Mouse (Mus musculus) liver, embryonic 13.5 days (tissue): ENCODE data around the gene Rnf19b. TPM values are rescaled to one million over a fixed set of nuclear protein-coding genes. Genes with fewer than 3 reads are reported as not detected.

ENCODE experiments used
- ATAC-seq: fragments of 200-750 bp; cut with Nextera tagmentation; 2 replicates; pipeline ENCODE4 v1.8.0; 2017; ENCODE audit warnings: low read depth, mild to moderate bottlenecking, moderate number of reproducible peaks, moderate library complexity
- DNase-seq: peaks from one replicate; pipeline ENCODE4 v3.0.0; 2022
- H3K27ac ChIP-seq: fragments of 300-500 bp; sonication (generic); 2 replicates; pipeline ENCODE4 v1.5.1; 2015; ENCODE audit warnings: moderate library complexity, mild to moderate bottlenecking, inconsistent platforms
- H3K27me3 ChIP-seq: fragments of 300-500 bp; sonication (generic); 2 replicates; pipeline ENCODE4 v1.6.1; 2015; ENCODE audit warnings: mild to moderate bottlenecking, inconsistent platforms
- H3K36me3 ChIP-seq: fragments of 300-500 bp; sonication (generic); 2 replicates; pipeline ENCODE4 v1.6.1; 2015; ENCODE audit warnings: mild to moderate bottlenecking, inconsistent platforms
- H3K4me1 ChIP-seq: fragments of 300-500 bp; sonication (generic); replicated peaks from 2 replicates; pipeline ENCODE4 v1.6.1; 2015; ENCODE audit warnings: inconsistent platforms
- H3K4me2 ChIP-seq: fragments of 300-500 bp; sonication (generic); 2 replicates; pipeline ENCODE4 v1.6.1; 2015; ENCODE audit warnings: inconsistent platforms, mild to moderate bottlenecking, moderate library complexity
- H3K4me3 ChIP-seq: fragments of 300-500 bp; sonication (generic); replicated peaks from 2 replicates; pipeline ENCODE4 v1.5.1; 2015; ENCODE audit warnings: mild to moderate bottlenecking, inconsistent platforms
- H3K9ac ChIP-seq: fragments of 300-500 bp; sonication (generic); 2 replicates; pipeline ENCODE4 v1.6.1; 2015; ENCODE audit warnings: mild to moderate bottlenecking, inconsistent platforms
- H3K9me3 ChIP-seq: fragments of 300-500 bp; sonication (generic); replicated peaks from 2 replicates; pipeline ENCODE4 v1.6.1; 2016; ENCODE audit warnings: inconsistent platforms
- WGBS: fragments of 180-500 bp; shearing (Covaris S2); methylation state at CpG from one replicate; pipeline ENCODE4 v1.1.7; 2015; ENCODE audit not compliant: insufficient replicate concordance; 5-methylcytosine and 5-hydroxymethylcytosine counted together
- polyA plus RNA-seq: library from polyadenylated mRNA; unstranded; fragments of >200 nt; fragmentation: Nextera tagmentation; extraction: Ambion mirVana; gene quantifications from 2 replicates; pipeline ENCODE4 v1.2.1, GENCODE M21; 2015

Gene Rnf19b
- polyA plus RNA-seq, 1 experiment from 2014 or later, result 4.8 TPM

DNA sequence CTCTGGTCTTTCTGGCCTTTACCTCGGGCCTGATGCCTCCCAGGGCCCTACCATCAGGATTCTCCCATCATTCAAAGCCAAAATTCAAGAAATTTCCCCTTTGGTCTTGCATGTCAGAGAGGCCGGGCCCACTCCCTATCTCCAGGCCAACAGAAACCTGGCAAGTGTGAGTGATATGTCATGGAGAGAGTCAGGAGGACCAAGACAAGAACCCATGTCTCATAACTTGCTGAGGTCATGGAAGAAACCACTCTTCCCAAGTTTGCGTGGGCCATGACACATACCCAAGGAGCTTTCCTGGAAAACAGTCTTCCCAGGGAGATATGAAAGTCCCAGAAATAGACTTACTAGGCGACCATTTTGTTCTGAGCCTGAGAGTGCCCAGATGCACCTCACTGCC lies 36.2 kb upstream of the Rnf19b start:
- no peak overlapping the region for H3K4me3 ChIP-seq
- peaks cover 16% of the 10 kb centered on the region for H3K4me1 ChIP-seq
- H3K36me3 ChIP-seq, result no peaks in the 10 kb centered on the region
- no peaks in the 10 kb centered on the region for H3K9me3 ChIP-seq
- no peak for DNase-seq
- no peak overlapping the region for H3K27ac ChIP-seq
- 42% methylated on average over 4 of the region's 4 CpGs for WGBS
- ATAC-seq, result no peak
- no peak overlapping the region for H3K9ac ChIP-seq
- no peak overlapping the region for H3K4me2 ChIP-seq
- peaks cover 4% of the 10 kb centered on the region for H3K27me3 ChIP-seq

DNA sequence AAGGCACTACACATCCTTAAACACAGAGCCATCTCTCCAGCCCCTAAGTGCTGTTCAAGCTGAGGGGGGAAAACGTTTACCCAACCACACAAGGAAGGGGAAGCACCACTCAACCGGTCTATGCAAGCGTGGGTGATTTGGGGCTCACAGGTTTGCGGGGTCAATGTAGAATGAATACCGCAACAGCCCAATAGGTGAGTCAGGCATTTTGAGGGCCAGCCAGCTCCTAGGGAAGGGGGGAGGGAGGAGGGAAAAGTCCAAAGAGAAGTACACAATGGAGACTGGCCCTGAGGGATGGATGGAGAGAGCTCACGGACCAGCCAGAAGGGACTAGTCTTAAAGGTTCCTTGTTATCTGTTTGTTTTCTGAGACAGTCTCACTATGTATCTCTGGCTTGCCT lies 34.2 kb upstream of the Rnf19b start:
- 66% methylated on average over 6 of the region's 6 CpGs for WGBS
- Histone ChIP-seq H3K4me2 (no peak overlapping the region), H3K4me1 (peaks cover 16% of the 10 kb centered on the region), H3K36me3 (no peaks in the 10 kb centered on the region), H3K9me3 (no peaks in the 10 kb centered on the region), H3K4me3 (no peak overlapping the region), H3K9ac (no peak overlapping the region), H3K27ac (no peak overlapping the region), H3K27me3 (peaks cover 4% of the 10 kb centered on the region)
- DNase-seq (no peak), ATAC-seq (no peak)

GRCm38 (mm10) chr4:129024775-129025174 lies 33.3 kb upstream of the Rnf19b start:
- DNase-seq (no peak), ATAC-seq (peak; percentile 84)
- Histone ChIP-seq H3K4me3 (no peak overlapping the region), H3K27me3 (peaks cover 4% of the 10 kb centered on the region), H3K4me1 (peaks cover 16% of the 10 kb centered on the region), H3K9me3 (no peaks in the 10 kb centered on the region), H3K36me3 (no peaks in the 10 kb centered on the region), H3K4me2 (no peak overlapping the region), H3K27ac (peak overlapping the region; percentile 24), H3K9ac (no peak overlapping the region)
- 24% methylated on average over 6 of the region's 6 CpGs for WGBS

- no peaks in the 10 kb centered on the region for H3K9me3 ChIP-seq
- peaks cover 16% of the 10 kb centered on the region for H3K4me1 ChIP-seq
- peaks cover 4% of the 10 kb centered on the region; the same call in 1 of the 2 replicates for H3K27me3 ChIP-seq
- WGBS, result 78% methylated on average over 3 of the region's 3 CpGs
- no peak for ATAC-seq
- no peak for DNase-seq
- H3K36me3 ChIP-seq, result no peaks in the 10 kb centered on the region
- no peak overlapping the region for H3K9ac ChIP-seq
- H3K4me2 ChIP-seq, result no peak overlapping the region
- no peak overlapping the region for H3K27ac ChIP-seq
- H3K4me3 ChIP-seq, result no peak overlapping the region
Observed at GRCm38 (mm10) chr4:129025707-129026106, 32.4 kb upstream of the Rnf19b start.

DNA sequence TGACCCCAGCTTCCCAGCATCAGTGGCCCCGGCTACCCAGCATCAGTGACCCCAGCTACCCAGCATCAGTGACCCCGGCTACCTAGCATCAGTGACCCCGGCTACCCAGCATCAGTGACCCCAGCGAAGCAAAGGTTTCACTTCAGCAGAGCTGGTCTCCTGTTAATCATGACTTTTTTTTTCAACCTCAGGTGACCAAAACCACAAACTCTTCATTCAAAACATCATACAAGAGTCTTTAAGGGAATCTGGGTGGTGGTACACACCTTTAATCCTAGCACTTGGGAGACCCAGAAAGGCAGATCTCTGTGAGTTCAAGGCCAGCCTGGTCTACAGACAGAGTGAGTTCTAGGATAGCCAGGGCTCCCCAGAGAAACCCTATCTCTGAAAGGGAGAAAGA lies 27.3 kb upstream of the Rnf19b start:
- Histone ChIP-seq H3K36me3 (no peaks in the 10 kb centered on the region), H3K9ac (no peak overlapping the region), H3K27ac (no peak overlapping the region), H3K4me2 (no peak overlapping the region), H3K4me1 (peaks cover 32% of the 10 kb centered on the region), H3K4me3 (no peak overlapping the region), H3K27me3 (peaks cover 7% of the 10 kb centered on the region; the same call in 1 of the 2 replicates), H3K9me3 (no peaks in the 10 kb centered on the region)
- ATAC-seq (no peak), DNase-seq (no peak)
- 74% methylated on average over 4 of the region's 4 CpGs for WGBS

DNA sequence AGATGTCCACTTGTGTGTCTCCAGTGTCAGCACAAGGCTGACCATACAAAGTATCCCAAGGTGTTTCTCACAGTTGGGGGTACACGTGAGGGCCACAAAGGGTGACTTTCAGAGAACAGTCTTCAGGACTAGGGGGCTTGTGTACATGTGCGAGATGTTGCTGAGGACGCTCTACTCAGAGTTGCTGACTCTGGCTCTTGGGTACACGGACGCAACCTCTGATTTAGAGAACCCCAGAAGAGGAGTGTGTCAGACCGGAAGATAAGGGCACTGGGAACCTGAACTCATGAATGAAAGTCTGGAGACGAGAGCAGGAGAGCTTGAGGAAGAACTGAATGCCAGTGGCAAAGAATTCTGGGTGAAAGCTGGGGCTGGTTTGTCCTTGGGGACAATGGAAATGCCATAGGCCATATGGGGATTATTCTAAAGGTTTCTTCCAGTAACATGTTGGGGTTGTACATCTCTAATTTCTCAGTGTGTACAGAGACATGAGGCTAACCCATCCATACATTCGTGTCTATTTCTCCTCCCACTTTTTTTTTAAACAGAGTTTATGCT lies 26.6 kb upstream of the Rnf19b start:
- Histone ChIP-seq H3K4me3 (no peak overlapping the region), H3K36me3 (no peaks in the 10 kb centered on the region), H3K9ac (no peak overlapping the region), H3K27me3 (peaks cover 10% of the 10 kb centered on the region; the same call in 1 of the 2 replicates), H3K27ac (no peak overlapping the region), H3K4me1 (peaks cover 35% of the 10 kb centered on the region), H3K4me2 (no peak overlapping the region), H3K9me3 (no peaks in the 10 kb centered on the region)
- WGBS, result 67% methylated on average over 8 of the region's 8 CpGs
- ATAC-seq (no peak), DNase-seq (no peak)

DNA sequence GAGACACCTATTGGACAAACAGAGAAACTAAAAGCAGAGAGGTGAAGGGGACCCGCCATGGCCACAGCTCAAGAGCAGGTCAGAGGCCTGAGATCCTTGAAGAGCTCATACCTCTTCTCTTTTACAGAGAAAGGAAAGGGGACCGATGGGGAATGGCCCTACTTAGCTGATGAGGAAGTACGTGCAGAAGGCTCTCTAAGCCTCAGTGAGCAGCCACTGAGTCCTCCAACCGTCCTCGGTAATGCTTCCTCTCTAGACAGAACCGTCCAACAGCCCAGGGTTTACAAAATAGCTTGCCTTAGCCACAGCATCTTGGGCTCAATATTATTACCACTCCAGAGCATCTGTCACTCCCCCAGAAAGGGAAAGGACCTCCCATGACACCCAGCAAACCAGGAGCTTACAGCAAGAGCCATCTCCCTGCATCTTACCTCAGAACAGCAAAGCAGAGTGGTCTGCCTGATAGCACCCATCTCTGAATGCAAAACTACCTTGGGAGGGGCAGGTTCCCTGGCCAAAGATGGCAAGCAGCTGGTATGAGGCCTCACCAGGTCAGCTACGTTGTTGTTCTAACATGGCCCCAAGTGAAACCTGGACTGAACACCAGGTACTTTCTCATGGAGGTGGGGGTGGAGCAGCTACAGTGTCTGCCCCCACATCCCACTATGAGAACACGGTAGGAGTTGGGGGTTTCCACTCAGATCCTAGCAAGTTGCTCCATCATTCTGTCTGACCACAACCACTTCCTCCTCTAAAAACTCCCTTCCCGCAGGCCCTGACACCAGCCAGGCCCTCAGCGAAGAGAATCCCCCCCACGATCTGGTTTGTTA lies 25.7 kb upstream of the Rnf19b start:
- no peaks in the 10 kb centered on the region for H3K9me3 ChIP-seq
- no peak overlapping the region for H3K9ac ChIP-seq
- peak overlapping the region; percentile 8; the same call in 1 of the 2 replicates for H3K4me2 ChIP-seq
- peak overlapping the region; percentile 58 for H3K27ac ChIP-seq
- 26% methylated on average over 11 of the region's 11 CpGs for WGBS
- ATAC-seq (peak; percentile 38; the same call in 1 of the 2 replicates), DNase-seq (no peak)
- H3K4me3 ChIP-seq, result no peak overlapping the region
- H3K36me3 ChIP-seq, result no peaks in the 10 kb centered on the region
- H3K27me3 ChIP-seq, result peaks cover 10% of the 10 kb centered on the region; the same call in 1 of the 2 replicates
- H3K4me1 ChIP-seq, result peaks cover 35% of the 10 kb centered on the region

DNA sequence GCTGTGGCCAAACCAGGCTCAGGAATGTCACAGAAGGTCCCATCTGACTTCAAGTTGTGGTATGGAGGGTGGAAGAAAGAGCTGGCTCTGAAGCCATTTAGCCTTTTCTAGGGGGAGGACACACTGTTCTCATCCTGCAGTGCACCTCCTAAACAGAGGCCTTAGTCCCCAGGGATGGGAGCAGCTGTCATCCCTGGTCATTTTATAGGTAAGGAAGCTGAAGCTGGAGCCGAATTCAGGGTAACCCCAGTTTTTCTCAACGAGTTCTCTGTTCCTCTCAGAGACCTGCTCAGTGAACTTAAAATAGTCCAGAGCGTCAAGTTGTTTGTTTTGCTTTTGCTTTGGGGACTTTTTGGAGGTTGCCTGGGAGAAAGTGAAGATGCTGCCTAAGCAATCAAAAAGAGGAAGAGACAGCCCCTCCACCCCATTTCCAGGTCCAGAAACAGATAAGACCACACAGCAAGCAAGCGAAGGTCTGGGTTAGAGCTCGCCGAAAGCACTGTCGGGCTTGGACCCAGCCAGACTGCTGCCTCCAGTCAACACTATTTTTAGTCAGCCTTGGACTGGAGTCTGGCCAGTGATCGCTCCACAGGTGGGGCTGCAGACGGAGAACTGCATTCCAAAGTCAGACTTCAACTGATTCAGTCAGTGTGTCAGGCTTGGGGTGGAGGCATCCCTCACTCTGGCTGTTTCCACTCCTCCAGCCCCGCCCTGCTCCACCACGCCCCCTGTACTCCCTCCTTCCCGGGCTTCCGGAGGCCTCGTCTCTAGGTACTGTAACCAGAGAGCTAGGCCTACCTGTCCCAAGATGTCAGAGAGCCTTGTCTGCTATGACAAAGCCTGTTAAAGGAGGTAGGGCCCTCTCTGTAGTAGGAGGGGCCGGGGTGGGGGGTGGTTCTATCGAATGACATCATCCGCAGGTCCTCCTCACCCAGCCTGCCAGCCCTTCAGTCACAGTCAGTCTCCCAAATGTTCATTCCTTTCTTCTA lies 24.8 kb upstream of the Rnf19b start:
- H3K4me3 ChIP-seq, result peak overlapping the region; percentile 12
- peaks cover 10% of the 10 kb centered on the region; the same call in 1 of the 2 replicates for H3K27me3 ChIP-seq
- no peaks in the 10 kb centered on the region for H3K9me3 ChIP-seq
- no peak overlapping the region; the same call in 1 of the 2 replicates for H3K9ac ChIP-seq
- peak overlapping the region; percentile 55 for H3K27ac ChIP-seq
- H3K4me1 ChIP-seq, result peaks cover 35% of the 10 kb centered on the region
- 5% methylated on average over 17 of the region's 17 CpGs for WGBS
- no peaks in the 10 kb centered on the region for H3K36me3 ChIP-seq
- H3K4me2 ChIP-seq, result peak overlapping the region; percentile 48
- ATAC-seq, result peak; percentile 82
- DNase-seq, result no peak

DNA sequence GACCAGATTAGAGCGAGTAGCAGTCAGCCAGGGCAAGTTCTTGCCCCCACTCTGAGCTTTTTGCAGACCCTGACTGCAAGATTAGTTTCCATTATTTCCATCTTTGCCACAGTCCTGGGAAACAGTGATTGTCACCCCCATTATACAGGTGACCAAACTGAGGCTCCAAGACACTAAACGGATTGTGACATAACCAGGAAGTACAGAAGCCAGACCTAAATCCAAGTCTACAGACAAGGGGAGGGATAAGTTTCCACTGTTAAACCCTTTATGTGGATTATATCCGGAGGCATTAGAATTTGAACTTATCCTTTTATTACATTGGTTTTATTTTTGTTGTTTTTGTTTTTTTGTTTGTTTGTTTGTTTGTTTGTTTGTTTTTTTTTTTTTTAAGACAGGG lies 23.8 kb upstream of the Rnf19b start:
- Histone ChIP-seq H3K4me3 (no peak overlapping the region), H3K36me3 (no peaks in the 10 kb centered on the region), H3K4me1 (peaks cover 35% of the 10 kb centered on the region), H3K4me2 (no peak overlapping the region), H3K27ac (no peak overlapping the region), H3K27me3 (peaks cover 10% of the 10 kb centered on the region; the same call in 1 of the 2 replicates), H3K9ac (no peak overlapping the region), H3K9me3 (no peaks in the 10 kb centered on the region)
- 71% methylated on average over 3 of the region's 3 CpGs for WGBS
- DNase-seq, result no peak
- ATAC-seq, result no peak

DNA sequence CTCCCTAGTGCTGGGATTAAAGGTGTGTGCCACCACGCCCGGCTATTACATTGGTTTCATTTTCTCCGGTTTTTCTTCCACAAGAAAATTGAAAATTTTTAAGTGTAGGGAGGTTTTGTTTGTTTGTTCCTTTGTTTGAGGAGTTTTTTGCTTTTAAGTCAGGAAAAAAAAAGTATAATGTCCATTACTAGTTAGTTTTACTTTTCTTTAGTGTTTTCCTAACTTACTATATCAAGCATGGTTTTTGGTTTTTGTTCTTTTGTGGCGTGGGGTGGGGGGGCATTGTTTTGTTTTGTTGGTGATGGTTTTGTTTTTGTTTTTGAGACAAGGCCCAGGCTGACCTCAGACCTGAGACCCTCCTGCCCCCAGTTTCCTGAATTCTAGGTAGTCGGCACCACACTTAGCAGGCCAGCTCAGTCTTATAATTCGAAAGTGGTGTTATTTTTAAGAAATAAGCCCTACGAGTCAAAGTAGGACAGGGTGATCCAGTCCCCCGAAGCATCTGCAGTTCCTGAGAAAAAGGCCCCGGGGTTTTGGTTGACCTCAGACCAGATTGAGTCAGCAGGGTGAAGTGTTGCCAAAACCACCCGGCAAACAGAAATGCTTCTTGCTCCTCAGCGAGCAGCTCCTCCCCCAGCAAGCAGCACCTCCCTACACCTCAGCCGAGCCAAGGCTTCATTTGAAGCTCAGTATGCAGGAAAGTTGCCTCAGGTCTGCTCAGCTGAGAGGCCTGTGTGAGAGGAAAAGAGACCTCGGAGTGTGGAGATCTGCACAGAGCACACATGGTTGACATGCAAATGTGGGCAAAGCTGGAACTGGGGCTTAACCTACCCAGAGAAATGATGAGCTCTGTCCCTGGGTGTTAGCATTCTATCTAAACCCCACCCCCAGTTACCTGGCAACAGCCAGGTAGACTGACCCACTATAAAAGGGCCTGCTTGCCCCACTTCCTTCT lies 23.1 kb upstream of the Rnf19b start:
- Histone ChIP-seq H3K4me2 (no peak overlapping the region), H3K4me3 (no peak overlapping the region), H3K9me3 (no peaks in the 10 kb centered on the region), H3K27ac (no peak overlapping the region; the same call in 1 of the 2 replicates), H3K9ac (no peak overlapping the region), H3K27me3 (peaks cover 10% of the 10 kb centered on the region; the same call in 1 of the 2 replicates), H3K4me1 (peaks cover 35% of the 10 kb centered on the region), H3K36me3 (no peaks in the 10 kb centered on the region)
- ATAC-seq (peak; percentile 35; the same call in 1 of the 2 replicates), DNase-seq (no peak)
- 40% methylated on average over 13 of the region's 13 CpGs for WGBS
